Mouse (Mus musculus) G1E (cell line): ENCODE measurements around the gene Cflar.

Source experiments
- CTCF ChIP-seq: IDR thresholded peaks from 2 replicates; pipeline ENCODE4 v1.5.1; 2012; ENCODE audit warnings: low read depth, low read length, inconsistent platforms, mixed read lengths
- GATA1 ChIP-seq: IDR thresholded peaks from 2 replicates; pipeline ENCODE4 v1.6.1; 2012; ENCODE audit warnings: borderline replicate concordance, low read length, inconsistent platforms, mixed read lengths

DNA sequence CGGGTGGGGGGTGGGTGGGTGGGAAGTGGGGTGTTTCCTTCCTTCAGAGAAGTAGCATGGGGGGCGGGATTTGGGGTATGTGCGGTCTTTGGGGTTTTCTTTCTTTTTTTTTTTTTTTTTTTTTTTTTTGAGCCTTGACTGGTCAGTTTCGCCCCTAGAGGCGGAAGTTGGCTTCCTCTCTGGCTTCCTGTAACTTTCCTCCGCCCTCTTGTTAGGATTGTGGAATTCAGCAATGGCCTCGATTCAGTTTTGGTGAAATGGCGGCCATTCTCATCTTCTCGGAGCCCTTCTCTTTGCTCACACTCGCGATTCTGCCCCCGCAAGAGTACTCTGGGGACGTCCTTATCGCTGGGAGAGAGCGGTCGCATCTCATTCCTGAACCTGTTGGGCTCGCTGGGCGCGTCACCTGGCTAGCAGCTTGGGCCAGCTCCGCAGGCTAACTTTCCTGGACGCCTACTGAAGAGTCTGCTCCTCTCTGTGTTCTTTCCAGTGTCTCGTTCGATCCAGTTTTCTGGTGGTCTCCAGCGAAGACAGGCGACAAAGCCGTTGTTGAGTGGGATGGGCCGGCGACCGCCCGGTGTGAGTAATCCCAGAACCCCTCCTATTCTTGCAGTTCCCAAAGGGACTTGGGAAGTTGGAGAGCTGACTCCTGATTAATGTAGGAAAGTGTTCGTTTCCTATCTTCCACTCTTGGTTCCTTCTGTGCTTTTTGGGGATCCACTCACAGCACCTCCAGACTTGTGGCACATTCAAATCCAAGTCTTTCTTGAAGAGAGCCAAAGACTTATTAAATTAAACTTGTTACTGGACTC lies 2.0 kb downstream of the Cflar start:
- TF ChIP-seq CTCF (no peak), GATA1 (no peak)
